Mouse (Mus musculus): ENCODE measurements around the gene Hipk1. TPM values are rescaled to one million over a fixed set of nuclear protein-coding genes. Genes with fewer than 3 reads are reported as not detected.

Hipk1 gene
- total RNA-seq, 1 experiment, result 21.8 TPM

GRCm38 (mm10) chr3:103714236-103714875, 77.0 kb downstream of the Hipk1 start:
- in situ Hi-C loops (cut with MboI; ENCODE audit: low sequenced_read_pairs in 2 of 2, unreplicated experiment in 2 of 2), result no loop called here
- H3K9ac ChIP-seq (ENCODE audit: insufficient read depth, low read depth, low read length, poor library complexity, severe bottlenecking), result no peak overlapping the region
- DNase-seq (ENCODE audit: low read depth, low spot score), result peak; percentile 40
- no peaks in the 10 kb centered on the region for H3K9me3 ChIP-seq (ENCODE audit: control insufficient read depth, insufficient read depth, low read depth, low read length)
- H3K4me1 ChIP-seq (ENCODE audit: control insufficient read depth in 2 of 2, insufficient read depth in 2 of 2, low read length in 2 of 2, poor library complexity in 1 of 2), result no peaks in the 10 kb centered on the region
- no peaks in the 10 kb centered on the region for H3K36me3 ChIP-seq (ENCODE audit: control insufficient read depth, insufficient read depth, low read length, poor library complexity, severe bottlenecking)
- no peak overlapping the region for H3K27ac ChIP-seq (ENCODE audit: insufficient read depth, low read depth, low read length, poor library complexity, severe bottlenecking)
- H3K4me3 ChIP-seq (ENCODE audit: insufficient read depth in 1 of 2, low read depth in 1 of 2, low read length in 2 of 2, poor library complexity in 1 of 2, severe bottlenecking in 1 of 2), result peak overlapping the region in 1 of 2 experiments; percentile 39; a peak in 1 of 4 replicates
- no peak for TF ChIP-seq CHD2 (IDR thresholded peaks at IDR 0.05; ENCODE audit: low read depth, low read length)
- TF ChIP-seq HCFC1 (IDR thresholded peaks at IDR 0.05; ENCODE audit: borderline replicate concordance, insufficient read depth, low read length), result no peak
- no peak for TF ChIP-seq ZC3H11A (IDR thresholded peaks at IDR 0.05; ENCODE audit: borderline replicate concordance, low read depth, low read length)
- no peak for TF ChIP-seq ZNF384 (IDR thresholded peaks at IDR 0.05; ENCODE audit: low read depth, low read length)
- TF ChIP-seq MAFK (IDR thresholded peaks at IDR 0.05; ENCODE audit: insufficient read depth, low read depth, low read length), result no peak

- no peak overlapping the region for H3K9ac ChIP-seq (ENCODE audit: insufficient read depth, low read depth, low read length, poor library complexity, severe bottlenecking)
- DNase-seq (ENCODE audit: low read depth, low spot score), result no peak
- TF ChIP-seq MAFK (IDR thresholded peaks at IDR 0.05; ENCODE audit: insufficient read depth, low read depth, low read length) (no peak), CHD2 (IDR thresholded peaks at IDR 0.05; ENCODE audit: low read depth, low read length) (no peak), ZC3H11A (IDR thresholded peaks at IDR 0.05; ENCODE audit: borderline replicate concordance, low read depth, low read length) (no peak), HCFC1 (IDR thresholded peaks at IDR 0.05; ENCODE audit: borderline replicate concordance, insufficient read depth, low read length) (no peak), ZNF384 (IDR thresholded peaks at IDR 0.05; ENCODE audit: low read depth, low read length) (no peak)
- in situ Hi-C loops (cut with MboI; ENCODE audit: low sequenced_read_pairs in 2 of 2, unreplicated experiment in 2 of 2), result no loop called here
- H3K36me3 ChIP-seq (ENCODE audit: control insufficient read depth, insufficient read depth, low read length, poor library complexity, severe bottlenecking), result no peaks in the 10 kb centered on the region
- no peaks in the 10 kb centered on the region for H3K4me1 ChIP-seq (ENCODE audit: control insufficient read depth in 2 of 2, insufficient read depth in 2 of 2, low read length in 2 of 2, poor library complexity in 1 of 2)
- H3K27ac ChIP-seq (ENCODE audit: insufficient read depth, low read depth, low read length, poor library complexity, severe bottlenecking), result no peak overlapping the region
- no peak overlapping the region for H3K4me3 ChIP-seq (ENCODE audit: insufficient read depth in 1 of 2, low read depth in 1 of 2, low read length in 2 of 2, poor library complexity in 1 of 2, severe bottlenecking in 1 of 2)
- no peaks in the 10 kb centered on the region for H3K9me3 ChIP-seq (ENCODE audit: control insufficient read depth, insufficient read depth, low read depth, low read length)
Measured at GRCm38 (mm10) chr3:103712196-103712595, 79.2 kb downstream of the Hipk1 start.

GRCm38 (mm10) chr3:103709470-103710040, 81.8 kb downstream of the Hipk1 start:
- Histone ChIP-seq H3K36me3 (ENCODE audit: control insufficient read depth, insufficient read depth, low read length, poor library complexity, severe bottlenecking) (no peaks in the 10 kb centered on the region), H3K9ac (ENCODE audit: insufficient read depth, low read depth, low read length, poor library complexity, severe bottlenecking) (no peak overlapping the region), H3K4me3 (ENCODE audit: insufficient read depth in 1 of 2, low read depth in 1 of 2, low read length in 2 of 2, poor library complexity in 1 of 2, severe bottlenecking in 1 of 2) (no peak overlapping the region), H3K27ac (ENCODE audit: insufficient read depth, low read depth, low read length, poor library complexity, severe bottlenecking) (no peak overlapping the region), H3K4me1 (ENCODE audit: control insufficient read depth in 2 of 2, insufficient read depth in 2 of 2, low read length in 2 of 2, poor library complexity in 1 of 2) (no peaks in the 10 kb centered on the region), H3K9me3 (ENCODE audit: control insufficient read depth, insufficient read depth, low read depth, low read length) (no peaks in the 10 kb centered on the region)
- no peak for TF ChIP-seq ZC3H11A (IDR thresholded peaks at IDR 0.05; ENCODE audit: borderline replicate concordance, low read depth, low read length)
- TF ChIP-seq MAFK (IDR thresholded peaks at IDR 0.05; ENCODE audit: insufficient read depth, low read depth, low read length), result no peak
- no peak for TF ChIP-seq CHD2 (IDR thresholded peaks at IDR 0.05; ENCODE audit: low read depth, low read length)
- TF ChIP-seq ZNF384 (IDR thresholded peaks at IDR 0.05; ENCODE audit: low read depth, low read length), result no peak
- no peak for DNase-seq (ENCODE audit: low read depth, low spot score)
- in situ Hi-C loops (cut with MboI; ENCODE audit: low sequenced_read_pairs in 2 of 2, unreplicated experiment in 2 of 2), result no loop called here

GRCm38 (mm10) chr3:103705426-103705825, 85.9 kb downstream of the Hipk1 start:
- H3K9ac ChIP-seq (ENCODE audit: insufficient read depth, low read depth, low read length, poor library complexity, severe bottlenecking), result no peak overlapping the region
- TF ChIP-seq HCFC1 (IDR thresholded peaks at IDR 0.05; ENCODE audit: borderline replicate concordance, insufficient read depth, low read length) (no peak), MAFK (IDR thresholded peaks at IDR 0.05; ENCODE audit: insufficient read depth, low read depth, low read length) (no peak), ZNF384 (IDR thresholded peaks at IDR 0.05; ENCODE audit: low read depth, low read length) (no peak), ZC3H11A (IDR thresholded peaks at IDR 0.05; ENCODE audit: borderline replicate concordance, low read depth, low read length) (no peak), CHD2 (IDR thresholded peaks at IDR 0.05; ENCODE audit: low read depth, low read length) (no peak)
- H3K36me3 ChIP-seq (ENCODE audit: control insufficient read depth, insufficient read depth, low read length, poor library complexity, severe bottlenecking), result no peaks in the 10 kb centered on the region
- DNase-seq (ENCODE audit: low read depth, low spot score), result no peak
- no peaks in the 10 kb centered on the region for H3K4me1 ChIP-seq (ENCODE audit: control insufficient read depth in 2 of 2, insufficient read depth in 2 of 2, low read length in 2 of 2, poor library complexity in 1 of 2)
- no peak overlapping the region for H3K27ac ChIP-seq (ENCODE audit: insufficient read depth, low read depth, low read length, poor library complexity, severe bottlenecking)
- no peak overlapping the region for H3K4me3 ChIP-seq (ENCODE audit: insufficient read depth in 1 of 2, low read depth in 1 of 2, low read length in 2 of 2, poor library complexity in 1 of 2, severe bottlenecking in 1 of 2)
- no peaks in the 10 kb centered on the region for H3K9me3 ChIP-seq (ENCODE audit: control insufficient read depth, insufficient read depth, low read depth, low read length)
- in situ Hi-C loops (cut with MboI; ENCODE audit: low sequenced_read_pairs in 2 of 2, unreplicated experiment in 2 of 2), result no loop called here

All from ES-E14 (cell line).